Mouse (Mus musculus): ENCODE measurements around the gene Ucn.

- TF ChIP-seq CTCF (conservative IDR thresholded peaks at IDR 0.05; ENCODE audit: low read length), result no peak
- no peak for TF ChIP-seq POU5F1 (IDR thresholded peaks at IDR 0.05; ENCODE audit: borderline replicate concordance, low read length)
- no peak for TF ChIP-seq NANOG (IDR thresholded peaks at IDR 0.05; ENCODE audit: borderline replicate concordance, low read length)
These were observed 43.6 kb downstream of the Ucn start for GRCm38 (mm10) chr5:31094799-31095691.

Data from E14TG2a.4 (cell line).